Mouse (Mus musculus) heart, postnatal 10 days (tissue): Measurements from ENCODE around the gene Vsx1. TPM values are rescaled to one million over a fixed set of nuclear protein-coding genes. Genes with fewer than 3 reads are reported as not detected.

Source experiments
- DNase-seq, 2 experiments: peaks; one replicate each; pipeline ENCODE4 v3.0.0; 2021
- intact Hi-C: fragments of 180-260 bp; cut with DNase I; formaldehyde crosslinking; loops from one replicate; pipeline ENCODE4 v1.15.1; 2025
- total RNA-seq, 2 experiments: library from RNA; stranded (reverse); gene quantifications; 2 replicates each; pipeline ENCODE4 v1.2.3; 2021

The Vsx1 gene
- not detected for total RNA-seq

- no peak for DNase-seq
- intact Hi-C loops = no loop called here
Measured at GRCm38 (mm10) chr2:150689223-150689800, at the start of gene Vsx1. Gene Vsx1, minus strand, starts transcription at chr2:150689360.

- intact Hi-C loops = no loop called here
Measured at GRCm38 (mm10) chr2:150737881-150738280, 48.7 kb upstream of the Vsx1 start.

GRCm38 (mm10) chr2:150735756-150736576, 46.8 kb upstream of the Vsx1 start:
- DNase-seq = no peak
- intact Hi-C loops = no loop called here

More at GRCm38 (mm10) chr2:150737881-150738280, 48.7 kb upstream of the Vsx1 start:
- no peak for DNase-seq

GRCm38 (mm10) chr2:150712167-150712674, 23.1 kb upstream of the Vsx1 start:
- DNase-seq = no peak
- intact Hi-C loops = no loop called here

- intact Hi-C loops = no loop called here
Measured at GRCm38 (mm10) chr2:150691481-150692170, 2.5 kb upstream of the Vsx1 start.

GRCm38 (mm10) chr2:150690216-150690615, 1.1 kb upstream of the Vsx1 start:
- DNase-seq = no peak
- intact Hi-C loops = no loop called here

More at GRCm38 (mm10) chr2:150691481-150692170, 2.5 kb upstream of the Vsx1 start:
- no peak for DNase-seq

- peak; percentile 71 to 81 for DNase-seq
- intact Hi-C loops = no loop called here
Measured at GRCm38 (mm10) chr2:150688541-150689186, 496 bp downstream of the Vsx1 start.

GRCm38 (mm10) chr2:150687871-150688540, 1.2 kb downstream of the Vsx1 start:
- intact Hi-C loops = no loop called here
- DNase-seq = no peak

GRCm38 (mm10) chr2:150685389-150685788, 3.8 kb downstream of the Vsx1 start:
- DNase-seq = no peak
- intact Hi-C loops = no loop called here

GRCm38 (mm10) chr2:150684451-150684850, 4.7 kb downstream of the Vsx1 start:
- DNase-seq = no peak
- intact Hi-C loops = no loop called here

GRCm38 (mm10) chr2:150681581-150681980, 7.6 kb downstream of the Vsx1 start:
- no peak for DNase-seq
- intact Hi-C loops = no loop called here

- intact Hi-C loops = loop anchor here (1.0 to 5.0 kb wide), 5 partner anchors 62 to 322 kb away; partner anchors contain the start of genes Entpd6 and Gins1
- DNase-seq = peak; percentile 75 to 85
Measured at GRCm38 (mm10) chr2:150678392-150678791, 10.8 kb downstream of the Vsx1 start.

- DNase-seq = no peak
- intact Hi-C loops = loop anchor here (1.0 to 5.0 kb wide), 4 partner anchors 66 to 232 kb away; partner anchors contain the start of gene Gins1
Measured at GRCm38 (mm10) chr2:150675525-150675924, 13.6 kb downstream of the Vsx1 start.

GRCm38 (mm10) chr2:150674900-150675299, 14.3 kb downstream of the Vsx1 start:
- peak; percentile 74 to 83 for DNase-seq
- intact Hi-C loops = loop anchor here (1.0 to 5.0 kb wide), 4 partner anchors 66 to 232 kb away; partner anchors contain the start of gene Gins1

- intact Hi-C loops = loop anchor here (2.0 kb wide), 1 partner anchor 115 kb away; no protein-coding TSS in a partner anchor
- DNase-seq = no peak
Measured at GRCm38 (mm10) chr2:150673929-150674328, 15.2 kb downstream of the Vsx1 start.

- no peak for DNase-seq
- intact Hi-C loops = no loop called here
Measured at GRCm38 (mm10) chr2:150671609-150672290, 17.4 kb downstream of the Vsx1 start.

GRCm38 (mm10) chr2:150670926-150671325, 18.2 kb downstream of the Vsx1 start:
- intact Hi-C loops = no loop called here
- no peak for DNase-seq

GRCm38 (mm10) chr2:150669454-150670045, 19.6 kb downstream of the Vsx1 start:
- peak in 1 of 2 experiments; percentile 36 for DNase-seq
- intact Hi-C loops = no loop called here

GRCm38 (mm10) chr2:150668956-150669355, 20.2 kb downstream of the Vsx1 start:
- DNase-seq = no peak
- intact Hi-C loops = no loop called here
